Mouse (Mus musculus) hindbrain, embryonic 12.5 days (tissue): Measurements from ENCODE around the gene Prdm16. TPM values are rescaled to one million over a fixed set of nuclear protein-coding genes. Genes with fewer than 3 reads are reported as not detected.

Source experiments
- ATAC-seq: fragments of 200-750 bp; cut with Nextera tagmentation; 2 replicates; pipeline ENCODE4 v1.8.0; 2017; ENCODE audit warnings: moderate TSS enrichment; ENCODE audit not compliant: low FRiP score
- H3K27ac ChIP-seq: fragments of 300-500 bp; sonication (generic); 2 replicates; pipeline ENCODE4 v1.5.1; 2016; ENCODE audit warnings: mild to moderate bottlenecking
- H3K27me3 ChIP-seq: fragments of 300-500 bp; sonication (generic); 2 replicates; pipeline ENCODE4 v1.6.1; 2016; ENCODE audit warnings: mild to moderate bottlenecking
- H3K36me3 ChIP-seq: fragments of 300-500 bp; sonication (generic); 2 replicates; pipeline ENCODE4 v1.6.1; 2016; ENCODE audit warnings: mild to moderate bottlenecking
- H3K4me1 ChIP-seq: fragments of 300-500 bp; sonication (generic); 2 replicates; pipeline ENCODE4 v1.6.1; 2016
- H3K4me2 ChIP-seq: fragments of 300-500 bp; sonication (generic); replicated peaks from 2 replicates; pipeline ENCODE4 v1.6.1; 2016; ENCODE audit warnings: mild to moderate bottlenecking
- H3K4me3 ChIP-seq: fragments of 300-500 bp; sonication (generic); 2 replicates; pipeline ENCODE4 v1.5.1; 2016; ENCODE audit warnings: mild to moderate bottlenecking
- H3K9ac ChIP-seq: fragments of 300-500 bp; sonication (generic); 2 replicates; pipeline ENCODE4 v1.6.1; 2016; ENCODE audit warnings: mild to moderate bottlenecking, moderate library complexity
- H3K9me3 ChIP-seq: fragments of 300-500 bp; sonication (generic); replicated peaks from 2 replicates; pipeline ENCODE4 v1.6.1; 2016; ENCODE audit warnings: mild to moderate bottlenecking
- WGBS: fragments of 180-500 bp; shearing (Covaris S2); methylation state at CpG from one replicate; pipeline ENCODE4 v1.1.7; 2016; 5-methylcytosine and 5-hydroxymethylcytosine counted together
- polyA plus RNA-seq: library from polyadenylated mRNA; unstranded; fragments of >200 nt; fragmentation: Nextera tagmentation; extraction: Ambion mirVana; gene quantifications from 2 replicates; pipeline ENCODE4 v1.2.1, GENCODE M21; 2016

Prdm16 gene
- polyA plus RNA-seq, 1 experiment from 2014 or later, result 26.4 TPM

GRCm38 (mm10) chr4:154480143-154480542 lies 156.5 kb downstream of the Prdm16 start:
- Histone ChIP-seq H3K4me1 (peaks cover 24% of the 10 kb centered on the region), H3K9me3 (no peaks in the 10 kb centered on the region), H3K27me3 (peaks cover 97% of the 10 kb centered on the region), H3K4me2 (no peak overlapping the region), H3K36me3 (no peaks in the 10 kb centered on the region), H3K27ac (no peak overlapping the region), H3K4me3 (no peak overlapping the region), H3K9ac (no peak overlapping the region)
- 50% methylated on average over 15 of the region's 15 CpGs for WGBS
- no peak for ATAC-seq

DNA sequence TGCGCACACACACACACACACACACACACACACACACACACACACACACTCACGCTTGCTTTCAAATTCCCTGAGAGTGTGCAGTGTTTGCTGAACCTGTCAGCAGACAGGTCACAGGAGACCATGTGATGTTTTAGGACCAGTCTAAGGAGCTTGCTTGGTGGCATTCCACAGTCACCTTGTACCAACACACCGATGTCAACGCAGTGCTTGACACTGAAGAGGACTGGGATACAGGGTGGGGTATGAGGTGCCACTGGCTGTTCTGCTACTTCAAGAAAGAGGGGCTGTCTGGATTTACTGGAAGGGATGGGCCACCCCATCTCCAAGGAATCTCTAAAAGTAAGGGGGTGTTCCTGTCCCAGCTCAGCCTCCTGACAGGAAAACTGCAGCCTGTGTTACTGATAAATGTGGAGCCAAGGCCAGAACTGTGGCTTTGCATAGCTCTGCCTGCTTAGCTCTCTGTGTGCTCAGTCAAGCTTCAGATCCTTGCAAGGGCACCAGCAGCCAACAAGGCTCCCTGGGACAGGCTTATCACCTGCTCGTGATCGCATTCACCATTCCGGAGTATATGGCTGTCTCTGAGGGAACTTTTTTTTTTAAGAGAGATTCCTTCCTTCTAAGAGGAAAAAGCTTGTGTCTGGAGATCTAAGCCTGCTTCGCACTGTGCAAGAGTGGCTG lies 157.6 kb downstream of the Prdm16 start:
- 89% methylated on average over 8 of the region's 8 CpGs for WGBS
- Histone ChIP-seq H3K9ac (no peak overlapping the region), H3K4me1 (peaks cover 31% of the 10 kb centered on the region), H3K9me3 (no peaks in the 10 kb centered on the region), H3K27me3 (peaks cover 97% of the 10 kb centered on the region), H3K4me2 (no peak overlapping the region), H3K36me3 (no peaks in the 10 kb centered on the region), H3K27ac (no peak overlapping the region), H3K4me3 (no peak overlapping the region)
- ATAC-seq, result no peak

DNA sequence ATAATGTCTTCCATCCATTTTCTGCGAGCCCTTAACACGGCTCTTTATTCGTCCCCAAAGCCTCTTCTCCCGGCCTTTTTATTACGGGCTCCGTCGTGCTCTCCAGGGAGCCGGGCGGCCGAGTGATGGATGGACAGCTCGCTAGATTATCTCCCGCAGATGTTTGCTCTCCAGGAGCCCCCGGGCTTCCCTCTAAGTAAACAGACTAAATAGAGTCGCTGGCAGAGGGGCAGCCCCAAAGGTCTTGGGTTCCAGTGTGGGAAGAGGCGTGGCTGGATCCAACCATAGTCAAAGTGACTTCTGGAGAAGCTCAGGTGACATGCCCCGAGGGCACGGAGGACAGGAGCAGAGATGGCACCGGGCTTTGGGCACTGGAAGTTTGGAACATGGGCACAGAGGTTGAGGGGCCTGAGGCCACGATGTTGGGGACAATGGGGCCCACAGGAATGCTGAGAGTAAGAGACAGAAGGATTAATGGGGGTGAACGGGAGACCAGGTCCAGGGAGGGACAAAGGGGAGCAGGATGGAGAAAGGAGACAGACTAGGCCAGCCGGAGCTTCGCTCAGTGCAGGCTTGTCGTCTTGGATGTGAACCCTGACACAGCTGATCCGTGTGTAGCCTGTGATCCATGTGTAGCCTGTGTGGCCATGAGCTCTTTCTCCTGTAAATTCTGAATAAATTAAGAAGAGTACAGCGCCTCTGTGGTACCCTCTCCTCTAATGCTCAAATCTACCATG lies 162.9 kb downstream of the Prdm16 start:
- Histone ChIP-seq H3K27ac (peak overlapping the region; percentile 66), H3K27me3 (peaks cover 84% of the 10 kb centered on the region), H3K4me1 (peaks cover 45% of the 10 kb centered on the region), H3K9ac (peak overlapping the region; percentile 23; the same call in 1 of the 2 replicates), H3K4me2 (peak overlapping the region; percentile 24), H3K36me3 (no peaks in the 10 kb centered on the region), H3K9me3 (no peaks in the 10 kb centered on the region), H3K4me3 (no peak overlapping the region)
- peak; percentile 39; the same call in 1 of the 2 replicates for ATAC-seq
- 8% methylated on average over 25 of the region's 25 CpGs for WGBS

DNA sequence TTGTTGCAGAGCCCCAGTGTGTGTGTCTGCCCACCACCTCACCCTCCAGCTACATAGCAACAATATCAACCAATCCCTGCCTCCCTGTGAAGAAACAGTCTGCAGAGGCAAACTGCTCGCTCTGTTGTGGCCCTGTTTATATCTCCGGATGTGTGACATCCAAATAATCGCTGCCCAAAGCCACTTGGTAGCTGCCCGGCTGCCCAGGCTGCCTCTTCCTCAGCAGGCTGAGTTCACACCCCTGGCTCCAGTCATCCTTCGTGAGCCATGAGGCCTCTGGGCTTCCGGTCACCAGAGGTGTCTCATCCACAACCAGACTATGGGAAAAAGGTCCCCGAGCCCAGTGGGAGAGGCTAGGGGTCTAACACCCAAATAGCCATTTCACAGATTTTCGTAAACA lies 164.1 kb downstream of the Prdm16 start:
- Histone ChIP-seq H3K36me3 (no peaks in the 10 kb centered on the region), H3K9ac (0 out of 2 replicates have a peak overlapping the region, but pooled peaks have one; percentile 38), H3K4me1 (peaks cover 45% of the 10 kb centered on the region), H3K27ac (peak overlapping the region; percentile 66), H3K4me2 (no peak overlapping the region), H3K27me3 (peaks cover 84% of the 10 kb centered on the region), H3K9me3 (no peaks in the 10 kb centered on the region), H3K4me3 (no peak overlapping the region)
- 20% methylated on average over 8 of the region's 8 CpGs for WGBS
- ATAC-seq, result no peak

GRCm38 (mm10) chr4:154471447-154472101 lies 165.1 kb downstream of the Prdm16 start:
- Histone ChIP-seq H3K27ac (peak overlapping the region; percentile 23; the same call in 1 of the 2 replicates), H3K36me3 (no peaks in the 10 kb centered on the region), H3K27me3 (peaks cover 84% of the 10 kb centered on the region), H3K4me1 (peaks cover 42% of the 10 kb centered on the region), H3K4me3 (no peak overlapping the region), H3K9me3 (no peaks in the 10 kb centered on the region), H3K9ac (no peak overlapping the region), H3K4me2 (0 out of 2 replicates have a peak overlapping the region, but pooled peaks have one; percentile 4)
- ATAC-seq, result peak; percentile 36; the same call in 1 of the 2 replicates
- 9% methylated on average over 17 of the region's 17 CpGs for WGBS

GRCm38 (mm10) chr4:154466305-154466704 lies 170.4 kb downstream of the Prdm16 start:
- Histone ChIP-seq H3K27me3 (peaks cover 98% of the 10 kb centered on the region), H3K9me3 (no peaks in the 10 kb centered on the region), H3K9ac (no peak overlapping the region), H3K4me2 (no peak overlapping the region), H3K4me1 (peaks cover 18% of the 10 kb centered on the region), H3K4me3 (no peak overlapping the region), H3K27ac (no peak overlapping the region), H3K36me3 (no peaks in the 10 kb centered on the region)
- WGBS, result 42% methylated on average over 5 of the region's 5 CpGs
- ATAC-seq, result no peak

DNA sequence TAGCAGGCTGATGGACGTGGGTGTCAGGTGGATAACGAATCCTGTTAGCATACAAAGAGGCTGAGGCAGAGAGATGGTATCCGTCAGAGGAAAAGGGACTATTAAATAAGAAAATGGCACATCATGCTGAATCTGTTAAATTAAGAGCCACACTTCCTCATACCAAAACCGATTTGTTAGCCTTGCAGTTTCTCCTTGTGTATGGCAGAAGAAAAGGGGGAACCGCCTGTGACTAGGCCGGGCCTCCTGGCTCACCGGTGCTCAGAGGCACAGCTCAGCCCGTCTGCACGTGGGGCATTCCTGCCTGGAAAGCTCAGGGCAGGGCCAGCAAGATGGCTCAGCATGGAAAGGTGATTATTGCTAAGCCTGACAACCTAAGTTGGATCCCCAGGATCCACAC lies 171.6 kb downstream of the Prdm16 start:
- Histone ChIP-seq H3K4me1 (peaks cover 10% of the 10 kb centered on the region), H3K36me3 (no peaks in the 10 kb centered on the region), H3K9ac (no peak overlapping the region), H3K27ac (no peak overlapping the region; the same call in 1 of the 2 replicates), H3K9me3 (no peaks in the 10 kb centered on the region), H3K27me3 (peaks cover 96% of the 10 kb centered on the region), H3K4me3 (no peak overlapping the region), H3K4me2 (no peak overlapping the region)
- ATAC-seq, result no peak
- 64% methylated on average over 9 of the region's 9 CpGs for WGBS

DNA sequence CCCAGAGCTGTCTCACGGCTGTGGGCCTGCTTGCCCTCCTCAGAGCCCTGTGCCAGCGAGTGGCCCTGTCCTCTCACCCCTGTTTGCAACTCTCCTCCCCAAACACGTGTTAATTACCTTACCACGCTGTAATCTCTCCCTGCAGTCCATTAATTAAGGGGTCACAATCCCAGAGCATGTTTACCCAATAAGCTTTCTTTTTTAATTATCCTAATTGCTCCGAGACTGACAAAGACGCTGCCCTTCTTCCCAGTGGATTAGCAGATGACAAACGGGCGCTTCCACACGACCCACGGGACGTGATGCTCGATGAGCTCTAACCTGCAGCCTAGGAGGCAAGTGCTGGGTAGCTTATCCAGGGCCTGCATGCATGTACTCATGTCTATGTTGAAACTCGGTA lies 176.7 kb downstream of the Prdm16 start:
- Histone ChIP-seq H3K9ac (no peak overlapping the region), H3K27ac (no peak overlapping the region), H3K4me2 (no peak overlapping the region), H3K36me3 (no peaks in the 10 kb centered on the region), H3K4me1 (peaks cover 15% of the 10 kb centered on the region), H3K4me3 (no peak overlapping the region), H3K9me3 (no peaks in the 10 kb centered on the region), H3K27me3 (peaks cover 86% of the 10 kb centered on the region)
- whole genome bisulfite sequencing, result 60% methylated on average over 13 of the region's 13 CpGs
- no peak for ATAC-seq

DNA sequence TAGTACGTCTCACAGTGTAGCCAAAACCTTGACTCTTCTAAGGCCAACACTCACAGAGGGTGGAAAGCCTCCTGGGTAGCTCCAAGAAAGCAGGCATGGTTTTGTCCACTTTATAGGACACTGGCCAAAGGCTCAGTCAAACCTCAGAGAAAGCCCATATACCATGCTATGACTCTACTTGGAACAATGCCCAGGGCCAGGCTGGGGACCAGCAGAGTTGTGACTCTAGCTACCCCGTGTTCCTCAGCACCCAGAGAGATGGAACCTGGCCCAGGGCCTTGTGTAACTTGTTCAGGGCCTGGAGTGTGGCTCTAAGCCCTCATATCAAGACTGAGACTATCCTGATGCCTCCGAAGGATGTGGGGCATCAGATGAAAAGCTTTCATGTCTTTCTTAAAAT lies 178.9 kb downstream of the Prdm16 start:
- 89% methylated on average over 3 of the region's 3 CpGs for WGBS
- ATAC-seq, result no peak
- H3K9ac ChIP-seq, result no peak overlapping the region
- H3K4me1 ChIP-seq, result peaks cover 5% of the 10 kb centered on the region; the same call in 1 of the 2 replicates
- H3K4me3 ChIP-seq, result no peak overlapping the region
- peaks cover 81% of the 10 kb centered on the region for H3K27me3 ChIP-seq
- no peak overlapping the region for H3K4me2 ChIP-seq
- no peak overlapping the region for H3K27ac ChIP-seq
- H3K9me3 ChIP-seq, result no peaks in the 10 kb centered on the region
- no peaks in the 10 kb centered on the region for H3K36me3 ChIP-seq

- no peak overlapping the region for H3K9ac ChIP-seq
- no peak overlapping the region for H3K4me3 ChIP-seq
- H3K36me3 ChIP-seq, result no peaks in the 10 kb centered on the region
- 55% methylated on average over 11 of the region's 11 CpGs for WGBS
- no peak overlapping the region for H3K4me2 ChIP-seq
- H3K9me3 ChIP-seq, result no peaks in the 10 kb centered on the region
- peaks cover 77% of the 10 kb centered on the region for H3K27me3 ChIP-seq
- ATAC-seq, result no peak
- H3K4me1 ChIP-seq, result peaks cover 5% of the 10 kb centered on the region; the same call in 1 of the 2 replicates
- H3K27ac ChIP-seq, result no peak overlapping the region
Observed at GRCm38 (mm10) chr4:154456265-154456822, 180.3 kb downstream of the Prdm16 start.

- peaks cover 85% of the 10 kb centered on the region for H3K27me3 ChIP-seq
- ATAC-seq, result no peak
- H3K36me3 ChIP-seq, result no peaks in the 10 kb centered on the region
- H3K9me3 ChIP-seq, result no peaks in the 10 kb centered on the region
- no peak overlapping the region for H3K4me3 ChIP-seq
- H3K9ac ChIP-seq, result no peak overlapping the region
- 93% methylated on average over 9 of the region's 9 CpGs for WGBS
- peaks cover 12% of the 10 kb centered on the region; the same call in 1 of the 2 replicates for H3K4me1 ChIP-seq
- no peak overlapping the region for H3K4me2 ChIP-seq
- H3K27ac ChIP-seq, result no peak overlapping the region
Observed at GRCm38 (mm10) chr4:154450441-154450840, 186.2 kb downstream of the Prdm16 start.

GRCm38 (mm10) chr4:154450036-154450435 lies 186.6 kb downstream of the Prdm16 start:
- no peaks in the 10 kb centered on the region for H3K36me3 ChIP-seq
- WGBS, result 71% methylated on average over 4 of the region's 4 CpGs
- ATAC-seq, result 0 out of 2 replicates have a peak, but pooled peaks have one; percentile 5
- H3K27me3 ChIP-seq, result peaks cover 85% of the 10 kb centered on the region
- H3K4me1 ChIP-seq, result peaks cover 12% of the 10 kb centered on the region; the same call in 1 of the 2 replicates
- H3K9ac ChIP-seq, result no peak overlapping the region
- H3K4me3 ChIP-seq, result no peak overlapping the region
- H3K27ac ChIP-seq, result no peak overlapping the region
- no peaks in the 10 kb centered on the region for H3K9me3 ChIP-seq
- no peak overlapping the region for H3K4me2 ChIP-seq
